Mouse (Mus musculus): ENCODE measurements around the gene Pip4k2c.

The Pip4k2c gene

DNA sequence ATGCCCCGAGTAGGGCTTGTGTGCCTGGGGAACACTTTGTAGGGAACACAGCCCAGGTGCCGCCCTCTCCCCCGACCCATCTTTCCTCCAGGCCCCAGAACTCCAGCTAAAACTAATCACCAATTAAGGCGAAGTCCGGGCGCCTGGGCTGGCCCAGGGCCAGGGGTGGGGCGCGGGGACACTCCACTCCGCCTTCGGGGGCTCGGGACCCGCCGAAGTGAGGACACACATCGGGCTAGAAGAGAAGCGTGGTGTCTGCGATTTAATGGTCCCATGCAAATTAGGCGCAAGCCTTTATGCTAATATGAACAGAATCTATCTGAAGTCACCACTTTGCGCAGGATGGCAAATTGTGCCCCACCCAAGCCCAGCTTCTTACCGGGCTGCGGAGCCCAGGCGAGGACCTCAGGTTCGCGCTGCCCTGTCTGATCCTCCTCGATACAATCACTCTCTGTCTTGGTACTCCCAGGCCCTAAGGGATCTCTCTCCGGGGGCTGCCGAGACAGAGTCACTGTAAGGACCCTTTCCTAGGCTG, 22.2 kb downstream of the Pip4k2c start:
- no peak for DNase-seq (ENCODE audit: low read depth in 2 of 2, low spot score in 2 of 2)

DNA sequence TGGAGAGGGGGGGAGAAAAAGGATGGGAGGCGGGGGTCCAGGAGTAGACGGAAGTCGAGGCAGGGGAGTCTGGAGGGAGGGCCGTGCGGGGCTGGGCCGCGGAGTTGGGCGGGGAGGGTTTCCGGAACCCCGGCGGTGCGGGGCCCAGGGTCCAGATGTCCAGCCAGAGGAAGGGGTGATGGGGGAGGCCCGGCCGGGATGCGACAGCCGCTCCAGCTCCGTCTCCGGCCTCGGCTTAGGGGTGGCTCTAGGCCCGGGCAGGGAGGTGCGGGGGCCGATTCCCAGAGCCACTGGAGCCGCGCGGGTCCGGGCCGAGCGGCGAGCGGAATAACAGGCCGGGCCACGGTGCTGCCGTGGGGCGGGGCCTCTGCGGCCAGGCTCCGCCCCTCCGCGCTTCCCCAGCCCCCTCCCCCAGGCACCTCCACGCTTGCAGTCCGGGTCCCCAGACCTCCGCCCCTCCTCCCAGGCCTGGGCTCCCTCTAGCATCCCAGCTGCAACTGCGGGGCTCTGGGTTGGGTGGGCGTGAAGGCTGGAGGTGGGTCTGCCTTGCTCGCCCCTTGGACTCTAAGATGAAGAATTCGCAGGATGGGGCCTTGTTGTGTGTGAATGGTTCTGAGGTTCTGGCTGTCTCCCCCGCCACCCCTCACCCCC, 22.8 kb downstream of the Pip4k2c start:
- DNase-seq (ENCODE audit: low read depth in 2 of 2, low spot score in 2 of 2), result no peak

DNA sequence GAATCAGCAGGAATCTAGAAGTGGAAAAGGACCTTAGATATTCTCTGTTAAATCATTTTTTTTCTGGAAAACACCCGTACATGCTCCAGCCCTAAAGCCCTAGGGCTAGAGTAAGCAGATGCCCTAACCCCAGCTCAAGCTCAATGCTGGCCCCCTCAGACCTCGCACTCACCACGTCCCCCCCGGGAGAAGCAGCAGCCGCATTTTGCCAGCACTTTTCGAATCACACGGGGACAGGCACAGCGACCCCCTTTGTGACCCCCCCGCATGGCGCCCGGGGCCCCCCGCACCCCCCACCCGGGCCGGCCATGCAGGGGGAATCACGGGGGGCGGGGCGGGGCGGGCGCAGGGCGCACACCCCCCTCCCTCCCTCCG, 23.3 kb downstream of the Pip4k2c start:
- DNase-seq (ENCODE audit: low read depth in 2 of 2, low spot score in 2 of 2), result no peak

DNA sequence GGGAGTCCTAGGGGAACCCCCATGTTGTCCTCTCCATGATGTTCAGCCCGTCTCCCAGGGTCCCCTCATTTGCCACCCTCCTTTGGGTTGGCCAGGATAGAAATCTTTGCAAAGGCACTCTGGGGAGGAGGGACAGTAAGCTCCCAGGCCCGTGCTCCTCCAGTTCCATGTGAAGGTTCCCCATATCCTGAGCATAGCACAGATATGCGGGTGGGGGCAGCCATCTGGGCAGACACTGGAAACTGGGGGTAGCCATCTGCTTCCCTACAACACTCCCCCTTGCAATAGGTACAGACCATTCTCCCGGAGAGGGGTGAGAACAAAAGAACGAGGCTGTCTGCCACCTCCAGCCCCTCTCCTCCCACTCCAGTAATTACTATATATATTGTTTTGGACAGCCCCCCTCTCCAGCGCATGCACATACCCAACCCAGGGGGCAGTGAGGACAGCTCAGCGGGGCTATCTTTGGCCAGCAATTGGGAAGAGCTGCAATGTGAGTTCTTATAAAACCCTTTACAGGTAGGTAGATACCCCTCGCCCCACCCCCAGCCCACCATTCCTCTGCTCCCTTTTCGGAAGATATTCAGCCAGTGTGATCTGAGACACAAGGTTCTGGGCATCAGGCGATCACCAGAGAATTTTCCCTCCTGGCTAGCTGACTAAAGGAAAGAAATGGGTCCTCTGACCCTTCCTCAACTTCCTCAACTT, 23.9 kb downstream of the Pip4k2c start:
- DNase-seq (ENCODE audit: low read depth in 2 of 2, low spot score in 2 of 2), result no peak

DNA sequence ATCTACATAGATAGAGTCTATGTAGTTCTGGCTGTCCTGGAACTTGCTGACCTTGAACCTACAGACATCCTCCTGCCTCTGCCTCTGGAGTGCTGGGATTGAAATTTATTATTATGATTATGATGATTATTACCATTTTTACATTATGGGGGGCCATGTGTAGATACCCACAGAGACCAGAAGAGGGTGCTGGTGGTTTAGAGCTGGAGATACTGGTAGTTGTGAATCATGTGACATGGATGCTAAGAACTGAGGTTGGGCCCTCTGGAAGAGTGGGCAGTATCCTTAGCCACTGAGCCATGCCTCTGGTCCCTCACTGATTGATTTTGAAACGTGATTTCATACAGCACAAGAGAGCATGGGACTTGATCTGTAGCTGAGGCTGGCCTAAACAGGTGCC, 24.9 kb downstream of the Pip4k2c start:
- DNase-seq (ENCODE audit: low read depth in 2 of 2, low spot score in 2 of 2), result no peak

DNA sequence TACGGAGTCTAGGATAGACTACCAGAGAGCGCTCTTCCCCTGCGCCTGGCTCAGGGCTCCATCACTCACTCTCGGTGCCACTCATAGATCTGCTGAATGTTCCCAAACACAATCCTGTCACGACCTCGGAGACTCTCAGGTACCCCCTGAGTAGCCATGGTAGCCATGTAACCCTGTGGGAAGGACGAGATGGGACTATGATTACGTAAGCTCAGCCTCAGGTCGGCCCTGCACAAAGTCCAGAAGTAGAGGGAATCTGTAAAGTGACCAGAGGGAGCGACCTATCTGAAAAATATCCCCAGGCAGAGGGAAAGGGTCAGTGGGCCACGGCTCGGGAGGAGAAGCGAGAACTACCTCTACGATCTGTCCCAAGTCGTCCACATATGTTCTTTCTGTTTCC, 25.9 kb downstream of the Pip4k2c start:
- DNase-seq (ENCODE audit: low read depth in 2 of 2, low spot score in 2 of 2), result no peak

DNA sequence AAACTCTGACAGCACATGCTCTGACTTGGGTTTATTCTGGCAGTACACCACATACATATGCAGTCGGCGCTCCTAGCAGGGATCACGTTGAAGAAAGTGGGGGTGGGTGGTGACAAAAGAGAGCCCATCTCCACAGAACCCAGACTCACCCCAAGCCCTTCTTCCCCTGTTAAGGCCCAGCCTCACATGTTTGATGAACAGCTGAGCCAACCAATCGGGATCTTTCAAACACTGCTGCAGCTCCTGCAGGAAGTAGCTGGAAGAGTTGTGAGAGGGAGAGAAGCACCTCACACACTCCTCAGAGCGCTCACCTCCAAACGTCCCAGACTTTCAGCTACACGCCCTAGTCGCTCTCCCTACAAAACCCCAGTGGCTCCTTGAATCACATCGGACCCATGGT, 26.3 kb downstream of the Pip4k2c start:
- no peak for DNase-seq (ENCODE audit: low read depth in 2 of 2, low spot score in 2 of 2)

DNA sequence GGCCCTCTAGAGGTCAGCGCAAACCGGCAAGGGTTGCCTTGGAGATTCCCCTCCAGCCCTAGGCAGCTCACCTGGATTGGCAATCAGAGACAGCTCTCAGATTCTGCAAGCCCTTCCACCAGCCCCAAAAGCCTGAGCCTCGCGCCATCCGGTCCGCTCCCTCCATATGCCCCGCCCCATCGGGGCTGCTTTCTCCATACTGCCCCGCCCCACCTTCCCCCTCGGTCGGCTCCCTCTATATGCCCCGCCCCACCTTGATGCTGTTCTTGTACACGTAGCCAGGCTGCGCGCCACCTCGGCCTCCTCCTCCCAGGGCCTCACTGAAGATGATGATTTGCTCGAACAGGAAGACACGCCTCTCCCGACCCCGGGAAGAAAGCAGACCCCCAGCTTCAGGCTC, 27.6 kb downstream of the Pip4k2c start:
- DNase-seq (ENCODE audit: low read depth in 2 of 2, low spot score in 2 of 2), result no peak

DNA sequence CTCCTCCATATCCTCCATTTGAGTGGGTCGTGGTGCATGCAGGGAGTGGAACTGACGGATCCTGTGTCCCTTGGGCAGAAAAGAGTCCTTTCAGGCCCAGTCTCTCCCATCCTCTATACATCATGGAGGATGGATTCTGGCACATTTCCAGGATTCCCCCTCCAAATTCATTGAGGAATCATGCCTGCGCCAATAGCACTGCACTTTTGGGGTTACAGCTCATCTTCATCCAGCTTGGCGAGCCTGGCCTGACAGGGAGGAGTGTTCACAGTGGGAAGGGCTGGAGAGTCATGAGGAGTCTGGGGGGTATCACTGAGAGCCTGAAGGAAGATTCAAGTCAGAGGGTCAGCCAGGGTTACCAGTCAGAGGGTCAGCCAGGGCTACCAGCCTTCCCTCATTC, 28.8 kb downstream of the Pip4k2c start:
- no peak for DNase-seq (ENCODE audit: low read depth in 2 of 2, low spot score in 2 of 2)

DNA sequence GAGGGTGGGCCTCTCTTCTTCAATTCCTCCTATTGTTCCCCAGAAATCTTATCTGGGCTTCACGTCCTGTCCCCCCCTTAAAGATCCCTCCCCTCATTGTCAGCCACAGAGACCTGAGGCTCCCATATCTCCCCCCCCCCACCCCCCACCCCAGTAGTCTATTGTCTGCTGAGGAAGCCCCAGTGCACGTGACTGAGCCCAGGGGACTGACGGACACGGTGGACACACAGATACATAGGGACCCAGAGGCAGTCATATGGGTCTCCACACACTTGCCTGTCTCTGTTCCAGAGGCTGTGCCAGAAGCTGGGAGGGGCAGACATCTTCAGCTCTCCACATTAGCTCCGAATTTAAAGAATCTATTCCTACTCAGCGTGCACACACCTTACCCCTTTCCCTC, 29.8 kb downstream of the Pip4k2c start:
- no peak for DNase-seq (ENCODE audit: low read depth in 2 of 2, low spot score in 2 of 2)

DNA sequence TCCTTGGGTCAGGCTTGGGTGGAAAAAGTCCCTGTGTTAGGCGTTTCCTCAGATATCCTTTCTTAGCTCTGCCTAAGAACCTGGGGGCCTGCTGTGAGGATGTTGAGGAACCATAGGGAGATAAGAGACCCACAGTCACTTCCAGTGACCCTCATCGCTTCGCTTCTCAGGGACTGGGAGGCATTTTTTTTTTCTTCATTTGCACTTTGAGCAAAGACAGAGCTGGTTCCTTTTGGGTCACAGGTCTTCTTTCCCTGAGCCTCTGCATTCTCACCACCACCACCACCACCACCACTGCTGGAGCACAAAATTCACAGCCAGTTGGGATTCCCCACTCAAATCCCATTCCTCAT, 30.7 kb downstream of the Pip4k2c start:
- DNase-seq (ENCODE audit: low read depth in 2 of 2, low spot score in 2 of 2), result no peak

DNA sequence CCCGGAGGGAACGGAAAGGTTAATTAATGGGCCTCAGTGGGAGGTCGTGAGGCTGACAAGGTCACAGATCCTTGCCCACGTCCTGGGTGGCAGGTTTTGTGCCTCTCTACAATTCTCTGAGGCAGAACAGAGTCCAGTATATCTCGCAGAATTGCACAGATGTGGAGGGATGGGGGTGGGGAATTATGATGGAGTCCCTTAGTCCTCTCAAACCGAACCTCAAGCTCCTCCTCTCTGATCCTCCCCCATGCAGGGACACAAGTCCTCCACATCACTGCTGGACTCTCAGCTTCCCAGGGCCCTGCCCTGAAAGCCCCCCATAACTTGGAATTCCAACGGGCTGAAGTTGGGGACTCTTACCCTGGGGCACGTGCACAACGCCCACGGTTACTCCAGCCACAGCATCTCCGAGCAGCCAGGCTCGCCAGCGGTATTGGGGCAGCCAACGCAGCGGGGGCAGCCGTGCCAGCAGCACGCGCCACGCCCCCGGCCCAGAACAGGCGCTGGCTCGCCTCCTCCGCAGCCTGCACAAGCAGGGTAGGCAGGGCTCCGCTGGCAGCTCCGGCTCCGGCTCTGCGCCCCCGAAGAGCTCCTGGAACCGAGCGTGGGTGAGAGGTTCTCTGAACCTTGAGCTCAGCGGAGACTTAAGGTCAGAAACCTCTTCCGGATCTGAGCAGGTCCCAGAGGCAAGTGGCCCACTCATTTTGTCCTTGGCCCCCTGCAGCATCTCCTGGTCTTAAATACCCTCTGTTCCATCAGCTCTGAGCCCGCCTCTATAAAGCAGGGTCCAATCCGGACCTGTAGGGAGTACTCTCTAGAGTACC, 31.3 kb downstream of the Pip4k2c start, which contains the start of gene Slc26a10:
Gene Slc26a10 (minus strand): TSS at position 775 of the 824 bp plus-strand sequence.
- DNase-seq (ENCODE audit: low read depth in 2 of 2, low spot score in 2 of 2), result no peak

DNA sequence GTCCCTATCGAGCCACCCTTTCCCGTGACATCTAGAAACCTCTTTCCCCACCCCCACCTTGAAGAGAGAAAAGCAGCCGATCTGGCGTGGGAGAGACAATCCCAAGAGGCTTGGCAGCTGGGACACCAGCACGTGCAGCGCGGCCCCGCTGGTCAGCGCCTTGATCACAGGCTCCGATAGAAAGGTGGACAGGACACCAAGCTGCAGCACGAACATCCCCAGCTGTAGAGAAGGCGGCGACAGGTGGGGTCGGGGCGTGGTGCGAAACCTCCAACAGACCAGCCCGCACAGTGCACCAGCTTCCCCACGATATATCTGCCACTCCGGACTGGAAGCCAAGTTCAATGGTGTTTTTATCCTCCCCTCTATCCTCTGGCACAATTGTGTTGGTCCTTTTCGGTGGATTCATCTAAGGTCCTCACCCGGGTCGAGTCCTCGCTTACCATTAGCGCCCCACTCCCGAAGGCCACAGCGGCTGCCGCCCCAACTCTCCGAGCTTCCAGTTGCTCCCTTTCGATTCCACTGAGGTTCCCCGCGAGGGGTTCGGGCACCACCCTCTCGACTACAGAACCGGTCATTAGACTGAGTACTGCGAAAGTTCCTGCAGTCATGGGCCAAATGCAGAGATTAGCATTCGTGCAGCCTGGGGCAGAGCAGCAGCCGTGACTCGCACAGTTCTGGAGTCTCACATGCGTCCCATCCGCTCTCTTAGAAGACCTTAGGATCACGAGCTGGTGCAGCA, 32.9 kb downstream of the Pip4k2c start:
- DNase-seq (ENCODE audit: low read depth in 2 of 2, low spot score in 2 of 2), result no peak

DNA sequence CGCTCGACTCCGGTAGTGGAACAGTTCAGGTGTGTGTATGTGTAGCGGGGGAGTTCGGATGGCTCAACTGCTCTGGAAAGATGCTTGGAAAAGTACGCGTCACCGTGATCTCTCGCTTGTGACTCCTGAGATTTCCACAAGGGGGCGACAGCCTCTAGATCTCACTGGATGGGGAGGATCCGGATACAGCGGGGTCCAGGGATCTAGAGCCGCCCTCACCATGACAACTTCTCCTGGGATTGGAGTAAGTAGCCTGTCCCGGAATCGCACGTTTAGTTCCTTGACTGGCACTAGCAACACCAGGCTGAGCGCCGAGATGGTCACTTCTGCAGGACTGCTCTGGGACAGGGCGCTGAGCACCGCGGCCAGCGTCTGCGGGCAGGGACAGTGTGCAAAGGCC, 33.7 kb downstream of the Pip4k2c start:
- DNase-seq (ENCODE audit: low read depth in 2 of 2, low spot score in 2 of 2), result no peak

DNA sequence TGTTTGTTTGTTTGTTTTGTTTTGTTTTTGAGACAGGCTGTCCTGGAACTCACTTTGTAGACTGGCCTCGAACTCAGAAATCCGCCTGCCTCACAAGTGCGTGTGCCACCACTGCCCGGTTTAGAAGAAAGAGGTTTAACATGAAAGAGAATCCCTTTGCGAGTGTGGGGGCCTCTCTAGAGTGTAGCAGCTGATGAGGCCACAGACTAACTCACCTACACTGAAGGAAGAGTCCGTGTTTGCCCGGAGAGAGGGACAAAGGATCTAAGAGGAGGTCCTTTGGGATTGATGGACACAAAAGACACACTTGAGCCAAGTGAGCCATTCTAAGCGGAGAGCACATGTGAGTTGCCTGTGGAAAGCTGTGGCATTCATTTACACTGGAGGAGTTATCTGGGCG, 34.1 kb downstream of the Pip4k2c start:
- DNase-seq (ENCODE audit: low read depth in 2 of 2, low spot score in 2 of 2), result no peak

DNA sequence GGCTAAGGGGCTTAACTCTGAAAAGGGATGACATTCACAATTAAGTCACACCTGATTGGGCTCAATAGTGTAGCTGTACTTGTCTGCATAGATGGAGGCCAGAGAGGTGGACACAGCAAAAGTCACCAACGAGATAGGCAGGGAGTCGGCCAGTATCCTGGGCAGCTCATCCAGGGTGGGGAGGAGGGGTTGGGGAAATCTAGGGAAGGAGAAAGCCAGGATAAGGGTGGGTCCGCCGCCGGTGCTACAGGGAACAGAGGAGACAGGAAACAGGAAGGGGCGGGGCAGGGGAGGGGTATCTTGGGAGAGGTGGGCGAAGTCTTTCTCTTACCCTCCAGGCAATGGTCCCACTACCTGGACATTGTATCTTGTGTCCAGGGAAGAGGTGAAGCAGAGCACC, 34.6 kb downstream of the Pip4k2c start:
- no peak for DNase-seq (ENCODE audit: low read depth in 2 of 2, low spot score in 2 of 2)

DNA sequence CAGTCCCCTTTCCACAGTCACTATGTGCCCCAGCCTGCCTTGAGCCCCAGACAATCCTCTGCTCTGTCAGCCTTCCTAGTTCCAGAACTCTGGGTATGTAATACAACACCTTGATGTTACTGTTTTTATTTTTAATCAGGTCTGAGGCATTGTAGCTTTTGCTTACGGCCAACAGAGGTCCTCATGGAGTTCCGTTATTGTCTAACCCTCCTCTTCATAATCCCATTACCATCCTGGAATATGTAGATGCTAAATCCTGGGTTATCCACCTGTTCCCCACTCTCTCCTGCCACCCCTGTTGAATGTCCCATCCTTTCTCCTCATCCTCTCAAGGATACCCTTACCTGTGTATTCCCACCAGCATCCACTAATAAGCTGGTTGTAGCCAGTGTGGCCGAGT, 35.2 kb downstream of the Pip4k2c start:
- DNase-seq (ENCODE audit: low read depth in 2 of 2, low spot score in 2 of 2), result no peak

DNA sequence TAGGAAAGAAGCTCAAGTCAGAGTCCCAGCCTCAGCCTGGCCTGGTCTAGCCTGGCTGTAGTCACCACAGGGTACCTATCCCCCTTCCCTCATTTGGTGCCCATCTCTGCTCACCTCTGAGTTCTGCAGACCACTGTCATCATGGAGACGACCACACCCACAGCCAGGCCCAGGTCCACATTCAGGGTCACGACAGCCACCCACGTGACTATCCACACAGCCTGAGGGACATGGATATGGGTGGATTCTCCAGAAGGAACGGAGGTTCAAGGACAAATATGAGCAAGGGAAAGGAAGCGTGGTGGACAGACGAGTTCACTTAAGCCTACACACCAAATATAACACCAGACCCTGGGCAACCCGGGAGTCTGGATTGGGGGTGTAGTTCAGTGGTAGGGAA, 37.2 kb downstream of the Pip4k2c start:
- no peak for DNase-seq (ENCODE audit: low read depth in 2 of 2, low spot score in 2 of 2)

DNA sequence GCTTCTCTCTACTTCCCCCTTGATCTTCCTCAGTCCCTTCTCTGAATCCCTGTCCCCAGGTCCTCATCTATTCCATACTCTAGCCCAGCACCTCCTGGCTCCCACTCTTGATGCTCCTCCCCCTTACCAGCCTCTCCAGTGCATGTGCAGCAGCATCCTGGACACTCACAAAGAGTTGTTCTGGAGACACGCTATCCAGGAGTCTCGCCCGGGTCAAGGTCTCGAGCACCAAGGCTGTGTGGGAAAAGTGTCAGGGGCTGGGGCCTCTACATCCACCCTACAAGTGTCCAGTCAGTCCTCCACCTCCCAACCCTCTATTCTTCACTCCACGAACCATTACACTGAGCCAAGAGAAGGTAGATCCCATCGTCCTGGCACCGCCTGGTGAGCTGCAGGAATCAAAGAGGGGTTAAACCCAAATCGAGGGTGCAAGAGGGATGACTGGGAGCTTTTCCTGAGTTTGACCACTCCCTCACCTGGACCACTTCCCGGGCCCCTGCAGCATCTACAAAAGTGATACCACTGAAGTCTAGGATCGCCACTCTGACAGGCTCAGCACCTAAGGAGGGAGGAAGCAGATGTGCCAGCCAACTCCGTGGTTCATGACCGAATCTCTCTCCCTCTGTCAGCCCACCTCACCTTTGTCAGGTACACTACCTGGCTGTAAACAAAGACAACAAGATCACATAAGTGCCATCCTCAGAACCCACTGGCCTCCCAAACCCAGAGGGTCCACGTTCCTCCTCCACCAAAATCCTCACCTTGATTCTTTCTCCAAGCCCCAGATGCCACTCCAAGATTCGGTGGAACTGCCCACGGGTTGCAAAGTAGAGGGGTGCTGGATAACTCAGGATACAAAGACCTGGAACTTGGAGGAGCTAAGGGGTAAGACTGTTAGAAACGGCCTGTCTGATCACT, 38.0 kb downstream of the Pip4k2c start:
- no peak for DNase-seq (ENCODE audit: low read depth in 2 of 2, low spot score in 2 of 2)

DNA sequence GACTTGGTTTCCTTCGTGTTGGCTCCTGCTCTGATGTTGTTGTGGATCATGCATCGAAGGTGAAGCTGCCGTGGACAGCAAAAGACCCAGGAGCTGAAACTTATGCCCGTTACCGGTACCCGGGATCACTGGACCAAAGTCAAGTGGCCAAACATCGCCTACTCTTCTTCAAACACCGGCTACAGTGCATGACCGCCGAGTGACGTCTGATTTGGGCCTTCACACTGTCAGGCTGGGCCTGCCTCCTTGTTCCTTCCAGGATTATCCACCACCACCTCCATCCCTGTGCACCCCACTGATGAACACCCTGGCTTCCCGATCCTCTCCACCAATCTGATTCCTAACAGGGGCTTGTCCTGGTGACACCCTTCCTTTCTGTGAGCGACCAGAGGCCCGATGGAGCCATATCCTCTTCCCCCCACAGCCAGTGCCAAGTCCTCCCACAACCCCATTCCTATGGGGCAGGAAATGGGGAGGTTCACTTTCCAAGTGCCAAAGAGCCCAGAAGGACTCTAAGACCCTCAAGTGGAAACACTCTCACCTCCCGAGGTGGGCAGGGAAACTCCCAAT, 39.7 kb downstream of the Pip4k2c start:
- DNase-seq (ENCODE audit: low read depth in 2 of 2, low spot score in 2 of 2), result no peak

All from CD8-positive naive resting alpha-beta T cell, adult 2 months (primary cell).